27 mouse cellular contexts compared by ENCODE assay signal in genomic region chr9:97027361-97027760, GRCm38 (mm10).
"Had no signal": no experiment of that assay in that cellular context is flagged by ENCODE, and none has a peak within 500 bp of the region (broad histone marks: within the 10 kb centered on the region; RNA-seq: fewer than 3 reads in every experiment).

No protein-coding gene starts in this region.

- ATAC-seq: forebrain, embryonic 13.5 days; forebrain, embryonic 14.5 days; forebrain, embryonic 15.5 days; forebrain, embryonic 16.5 days; forebrain, postnatal 0 days had no signal

- DNase-seq: cerebellum, adult 2 months; cerebellum, adult 8-10 months; cerebellum, adult 9-10 months; cerebellum, adult 9-11 months; cerebellum, postnatal 10 days; cerebellum, postnatal 14 days; cerebellum, postnatal 25 days; cerebellum, postnatal 36 days; embryo, embryonic 11 days; forebrain, postnatal 0 days; gastrocnemius, adult 2 months; gastrocnemius, postnatal 10 days; gastrocnemius, postnatal 14 days; gastrocnemius, postnatal 25 days; gastrocnemius, postnatal 36 days; heart, adult 18-20 months had no signal

- H3K4me3 ChIP-seq: embryonic facial prominence, embryonic 10.5 days; embryonic facial prominence, embryonic 12.5 days; embryonic facial prominence, embryonic 13.5 days; embryonic facial prominence, embryonic 15.5 days; erythroblast, embryonic 14.5 days; forebrain, embryonic 10.5 days; forebrain, embryonic 12.5 days; forebrain, embryonic 13.5 days; forebrain, embryonic 15.5 days; gastrocnemius, adult 2 months had no signal

- H3K27me3 ChIP-seq: embryonic facial prominence, embryonic 12.5 days; embryonic facial prominence, embryonic 13.5 days; embryonic facial prominence, embryonic 15.5 days; forebrain, embryonic 12.5 days; forebrain, embryonic 13.5 days; forebrain, embryonic 15.5 days had no signal

- H3K4me2 ChIP-seq: embryonic facial prominence, embryonic 12.5 days; embryonic facial prominence, embryonic 13.5 days; embryonic facial prominence, embryonic 15.5 days; forebrain, embryonic 12.5 days; forebrain, embryonic 13.5 days; forebrain, embryonic 15.5 days had no signal

- H3K27ac ChIP-seq: embryonic facial prominence, embryonic 10.5 days; embryonic facial prominence, embryonic 12.5 days; embryonic facial prominence, embryonic 13.5 days; embryonic facial prominence, embryonic 15.5 days; forebrain, embryonic 10.5 days; forebrain, embryonic 12.5 days; forebrain, embryonic 13.5 days; forebrain, embryonic 15.5 days; gastrocnemius, adult 2 months had no signal

- H3K4me1 ChIP-seq: embryonic facial prominence, embryonic 10.5 days; embryonic facial prominence, embryonic 12.5 days; embryonic facial prominence, embryonic 13.5 days; embryonic facial prominence, embryonic 15.5 days; forebrain, embryonic 10.5 days; forebrain, embryonic 12.5 days; forebrain, embryonic 13.5 days; forebrain, embryonic 15.5 days had no signal

- H3K9ac ChIP-seq: embryonic facial prominence, embryonic 12.5 days; embryonic facial prominence, embryonic 13.5 days; embryonic facial prominence, embryonic 15.5 days; forebrain, embryonic 12.5 days; forebrain, embryonic 13.5 days; forebrain, embryonic 15.5 days; forebrain, postnatal 0 days had no signal

- H3K9me3 ChIP-seq: embryonic facial prominence, embryonic 10.5 days; embryonic facial prominence, embryonic 12.5 days; embryonic facial prominence, embryonic 13.5 days; embryonic facial prominence, embryonic 15.5 days; forebrain, embryonic 10.5 days; forebrain, embryonic 12.5 days; forebrain, embryonic 13.5 days; forebrain, embryonic 15.5 days had no signal

- H3K36me3 ChIP-seq: embryonic facial prominence, embryonic 10.5 days; embryonic facial prominence, embryonic 12.5 days; embryonic facial prominence, embryonic 13.5 days; embryonic facial prominence, embryonic 15.5 days; forebrain, embryonic 10.5 days; forebrain, embryonic 12.5 days; forebrain, embryonic 15.5 days had no signal
